Mouse (Mus musculus): ENCODE data around the gene Angptl2. TPM values are rescaled to one million over a fixed set of nuclear protein-coding genes. Genes with fewer than 3 reads are reported as not detected.

Angptl2 gene
- polyA plus RNA-seq, 1 experiment = 6.8 TPM

- Histone ChIP-seq H3K27ac (ENCODE audit: control insufficient read depth, insufficient read depth, low read depth, low read length, poor library complexity) (no peak overlapping the region), H3K4me1 (ENCODE audit: control insufficient read depth, insufficient read depth, low read length) (peaks cover 3% of the 10 kb centered on the region; the same call in 1 of the 2 replicates), H3K4me3 (replicated peaks; ENCODE audit: control insufficient read depth, low read depth, low read length) (no peak overlapping the region)
- 67% methylated on average over 1 of the region's 1 CpGs for WGBS
- TF ChIP-seq POLR2A (IDR thresholded peaks at IDR 0.05; ENCODE audit: borderline replicate concordance, control insufficient read depth, low read depth, low read length) (no peak), CTCF (IDR thresholded peaks at IDR 0.05; ENCODE audit: control insufficient read depth, insufficient read depth, low read length) (no peak)
Observed at GRCm38 (mm10) chr2:33271511-33271910, 55.6 kb downstream of the Angptl2 start.

GRCm38 (mm10) chr2:33272665-33273439 is 57.0 kb downstream of the Angptl2 start:
- Histone ChIP-seq H3K27ac (ENCODE audit: control insufficient read depth, insufficient read depth, low read depth, low read length, poor library complexity) (no peak overlapping the region), H3K4me3 (replicated peaks; ENCODE audit: control insufficient read depth, low read depth, low read length) (no peak overlapping the region), H3K4me1 (ENCODE audit: control insufficient read depth, insufficient read depth, low read length) (peaks cover 3% of the 10 kb centered on the region; the same call in 1 of the 2 replicates)
- TF ChIP-seq CTCF (IDR thresholded peaks at IDR 0.05; ENCODE audit: control insufficient read depth, insufficient read depth, low read length) (no peak), POLR2A (IDR thresholded peaks at IDR 0.05; ENCODE audit: borderline replicate concordance, control insufficient read depth, low read depth, low read length) (no peak)
- 82% methylated on average over 4 of the region's 4 CpGs for WGBS

GRCm38 (mm10) chr2:33274719-33275490 is 59.0 kb downstream of the Angptl2 start:
- Histone ChIP-seq H3K4me1 (ENCODE audit: control insufficient read depth, insufficient read depth, low read length) (peaks cover 3% of the 10 kb centered on the region; the same call in 1 of the 2 replicates), H3K4me3 (replicated peaks; ENCODE audit: control insufficient read depth, low read depth, low read length) (no peak overlapping the region), H3K27ac (ENCODE audit: control insufficient read depth, insufficient read depth, low read depth, low read length, poor library complexity) (no peak overlapping the region)
- TF ChIP-seq POLR2A (IDR thresholded peaks at IDR 0.05; ENCODE audit: borderline replicate concordance, control insufficient read depth, low read depth, low read length) (no peak), CTCF (IDR thresholded peaks at IDR 0.05; ENCODE audit: control insufficient read depth, insufficient read depth, low read length) (no peak)
- WGBS = 88% methylated on average over 12 of the region's 12 CpGs

- WGBS = 58% methylated on average over 10 of the region's 10 CpGs
- Histone ChIP-seq H3K4me1 (ENCODE audit: control insufficient read depth, insufficient read depth, low read length) (peaks cover 2% of the 10 kb centered on the region; the same call in 1 of the 2 replicates), H3K27ac (ENCODE audit: control insufficient read depth, insufficient read depth, low read depth, low read length, poor library complexity) (no peak overlapping the region), H3K4me3 (replicated peaks; ENCODE audit: control insufficient read depth, low read depth, low read length) (no peak overlapping the region)
- TF ChIP-seq CTCF (IDR thresholded peaks at IDR 0.05; ENCODE audit: control insufficient read depth, insufficient read depth, low read length) = no peak
- no peak for TF ChIP-seq POLR2A (IDR thresholded peaks at IDR 0.05; ENCODE audit: borderline replicate concordance, control insufficient read depth, low read depth, low read length)
Observed at GRCm38 (mm10) chr2:33279758-33280157, 63.9 kb downstream of the Angptl2 start.

- Histone ChIP-seq H3K4me1 (ENCODE audit: control insufficient read depth, insufficient read depth, low read length) (peaks cover 2% of the 10 kb centered on the region; the same call in 1 of the 2 replicates), H3K27ac (ENCODE audit: control insufficient read depth, insufficient read depth, low read depth, low read length, poor library complexity) (no peak overlapping the region), H3K4me3 (replicated peaks; ENCODE audit: control insufficient read depth, low read depth, low read length) (no peak overlapping the region)
- TF ChIP-seq CTCF (IDR thresholded peaks at IDR 0.05; ENCODE audit: control insufficient read depth, insufficient read depth, low read length) (no peak), POLR2A (IDR thresholded peaks at IDR 0.05; ENCODE audit: borderline replicate concordance, control insufficient read depth, low read depth, low read length) (no peak)
- 62% methylated on average over 2 of the region's 2 CpGs for WGBS
Observed at GRCm38 (mm10) chr2:33280525-33280924, 64.7 kb downstream of the Angptl2 start.

- TF ChIP-seq CTCF (IDR thresholded peaks at IDR 0.05; ENCODE audit: control insufficient read depth, insufficient read depth, low read length) (no peak), POLR2A (IDR thresholded peaks at IDR 0.05; ENCODE audit: borderline replicate concordance, control insufficient read depth, low read depth, low read length) (no peak)
- no peak overlapping the region for H3K4me3 ChIP-seq (replicated peaks; ENCODE audit: control insufficient read depth, low read depth, low read length)
- WGBS = 89% methylated on average over 5 of the region's 5 CpGs
- H3K27ac ChIP-seq (ENCODE audit: control insufficient read depth, insufficient read depth, low read depth, low read length, poor library complexity) = no peak overlapping the region
- peaks cover 2% of the 10 kb centered on the region; the same call in 1 of the 2 replicates for H3K4me1 ChIP-seq (ENCODE audit: control insufficient read depth, insufficient read depth, low read length)
Observed at GRCm38 (mm10) chr2:33281807-33282206, 65.9 kb downstream of the Angptl2 start.

GRCm38 (mm10) chr2:33282877-33283276 is 67.0 kb downstream of the Angptl2 start:
- TF ChIP-seq CTCF (IDR thresholded peaks at IDR 0.05; ENCODE audit: control insufficient read depth, insufficient read depth, low read length) (no peak), POLR2A (IDR thresholded peaks at IDR 0.05; ENCODE audit: borderline replicate concordance, control insufficient read depth, low read depth, low read length) (no peak)
- 74% methylated on average over 4 of the region's 4 CpGs for WGBS
- Histone ChIP-seq H3K4me3 (replicated peaks; ENCODE audit: control insufficient read depth, low read depth, low read length) (no peak overlapping the region), H3K4me1 (ENCODE audit: control insufficient read depth, insufficient read depth, low read length) (peaks cover 2% of the 10 kb centered on the region; the same call in 1 of the 2 replicates), H3K27ac (ENCODE audit: control insufficient read depth, insufficient read depth, low read depth, low read length, poor library complexity) (peak overlapping the region; percentile 41)

GRCm38 (mm10) chr2:33283674-33284073 is 67.8 kb downstream of the Angptl2 start:
- peak overlapping the region; percentile 3; the same call in 1 of the 2 replicates for H3K27ac ChIP-seq (ENCODE audit: control insufficient read depth, insufficient read depth, low read depth, low read length, poor library complexity)
- 46% methylated on average over 2 of the region's 2 CpGs for WGBS
- no peak overlapping the region for H3K4me3 ChIP-seq (replicated peaks; ENCODE audit: control insufficient read depth, low read depth, low read length)
- TF ChIP-seq POLR2A (IDR thresholded peaks at IDR 0.05; ENCODE audit: borderline replicate concordance, control insufficient read depth, low read depth, low read length) = no peak
- TF ChIP-seq CTCF (IDR thresholded peaks at IDR 0.05; ENCODE audit: control insufficient read depth, insufficient read depth, low read length) = no peak
- peaks cover 2% of the 10 kb centered on the region; the same call in 1 of the 2 replicates for H3K4me1 ChIP-seq (ENCODE audit: control insufficient read depth, insufficient read depth, low read length)
